Mouse (Mus musculus): Measurements from ENCODE around the gene Sgk1. TPM values are rescaled to one million over a fixed set of nuclear protein-coding genes. Genes with fewer than 3 reads are reported as not detected.

Gene Sgk1
- total RNA-seq, 2 experiments from 2014 or later = 75.5 to 79.8 TPM

DNA sequence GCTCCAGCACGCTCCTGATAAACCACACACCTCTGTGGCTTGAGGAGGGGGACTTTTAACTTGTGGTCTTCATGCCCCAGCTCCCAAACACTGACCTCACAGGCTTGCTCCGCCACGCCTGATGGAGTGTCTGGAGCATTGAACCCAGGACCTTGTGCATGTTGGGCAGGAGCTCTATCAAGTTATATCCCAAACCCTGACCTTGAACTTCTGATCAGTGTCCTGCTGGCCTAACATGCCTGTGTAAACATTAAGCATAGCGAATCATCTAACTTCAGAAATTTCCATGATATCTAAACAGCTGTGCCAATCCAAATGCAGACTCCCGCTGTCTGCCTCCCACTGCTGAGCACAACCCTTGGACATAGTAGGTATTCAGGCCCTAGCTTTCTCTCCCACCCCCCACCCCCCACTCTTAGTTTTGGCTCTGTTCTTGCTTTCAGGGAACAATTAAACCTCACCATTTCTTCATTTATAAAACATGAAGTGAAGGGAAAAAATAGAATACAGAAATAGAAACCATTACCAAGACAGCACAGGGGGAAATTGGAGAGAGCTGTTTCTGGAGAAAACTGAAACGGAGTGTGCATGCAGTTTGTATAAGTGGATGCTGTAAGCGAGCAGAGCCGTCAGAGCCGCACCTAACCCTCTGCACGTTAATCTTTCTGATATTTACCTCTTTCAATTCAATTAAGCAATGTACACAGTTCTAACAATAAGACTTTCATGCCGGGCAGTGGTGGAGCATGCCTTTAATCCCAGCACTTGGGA is 34.5 kb downstream of the Sgk1 start:
- DNase-seq = no peak

DNA sequence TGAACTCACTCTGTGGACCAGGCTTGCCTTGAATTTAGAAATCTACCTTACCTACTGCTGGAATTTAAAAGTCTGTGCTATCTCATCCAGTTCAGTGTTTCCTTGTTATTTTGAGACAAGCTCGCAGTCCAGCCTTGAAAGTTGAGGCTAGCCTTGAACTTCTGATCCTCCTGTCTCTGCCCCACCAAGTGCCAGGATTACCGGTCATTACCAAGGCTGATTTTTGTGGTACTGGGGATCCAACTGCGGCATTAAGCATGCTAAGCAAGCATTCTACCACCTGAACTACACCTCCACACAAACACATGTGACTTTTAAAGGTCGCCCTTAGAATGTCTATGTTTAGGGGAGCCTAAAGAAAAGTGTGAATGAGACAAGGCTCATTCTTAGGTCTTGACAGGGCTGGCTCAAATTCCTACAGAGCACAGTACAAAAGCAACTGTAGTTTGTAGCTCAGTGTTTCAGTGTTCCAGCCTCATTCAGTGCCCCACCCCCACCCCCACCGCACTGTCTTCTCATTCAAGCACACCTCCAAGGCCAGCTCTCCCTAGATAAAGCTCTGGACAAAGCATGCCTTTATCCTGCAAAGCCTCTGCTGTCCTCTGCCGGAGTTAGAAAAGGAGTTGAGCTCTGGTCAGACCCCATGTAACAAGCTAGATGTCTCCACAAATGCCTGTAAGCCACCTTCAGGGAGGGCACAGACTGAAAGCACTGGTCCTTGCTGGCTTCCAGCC is 36.2 kb downstream of the Sgk1 start:
- DNase-seq = no peak

- peak in 1 of 2 experiments; percentile 66 for DNase-seq
Observed at GRCm38 (mm10) chr10:21918750-21919145, 36.8 kb downstream of the Sgk1 start.

DNA sequence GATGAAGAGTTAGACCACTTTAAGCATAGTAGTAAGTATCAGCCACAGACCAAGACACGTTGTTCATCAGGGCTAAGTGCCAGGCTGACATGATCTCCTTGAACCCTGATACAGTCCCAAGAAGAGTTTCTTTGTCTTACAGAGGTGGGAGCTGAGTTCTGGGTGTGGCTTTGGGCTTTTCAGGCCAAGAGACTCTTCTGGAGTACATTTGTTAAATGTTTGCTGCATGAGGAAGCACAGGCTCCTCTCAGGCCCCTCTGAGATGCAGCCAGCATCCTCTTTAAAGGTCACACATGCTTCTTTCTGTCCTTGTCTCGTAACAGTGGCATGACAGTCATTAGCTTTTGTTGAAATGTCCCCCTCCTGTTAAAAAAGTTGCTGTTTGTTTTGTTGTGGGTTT is 38.6 kb downstream of the Sgk1 start:
- DNase-seq = no peak

GRCm38 (mm10) chr10:21922716-21923350 is 40.8 kb downstream of the Sgk1 start:
- DNase-seq = peak in 1 of 2 experiments; percentile 42

DNA sequence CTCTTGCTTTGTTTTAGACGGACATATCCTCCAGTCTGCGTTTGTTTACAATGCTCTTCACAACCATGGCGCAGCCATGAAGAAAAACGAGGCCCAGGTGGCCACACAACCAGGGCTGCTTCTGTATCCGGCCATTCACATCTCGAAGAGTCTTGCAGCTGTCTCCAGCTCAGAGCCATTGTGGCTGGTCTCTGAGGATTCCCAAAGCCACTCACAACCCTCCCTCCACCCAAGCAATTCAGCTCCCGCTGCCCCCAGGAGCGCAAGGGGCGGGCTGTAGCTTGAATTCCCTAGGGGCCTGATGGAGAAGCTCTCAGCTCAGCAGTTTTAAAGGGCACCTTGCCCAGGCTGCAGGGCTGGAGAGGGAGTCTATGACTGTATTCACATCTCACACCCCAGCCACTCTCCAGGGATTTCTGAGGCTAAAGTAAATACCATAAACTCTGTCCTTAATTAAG is 41.5 kb downstream of the Sgk1 start:
- DNase-seq = peak; percentile 70 to 84

- no peak for DNase-seq
Observed at GRCm38 (mm10) chr10:21924051-21924720, 42.2 kb downstream of the Sgk1 start.

DNA sequence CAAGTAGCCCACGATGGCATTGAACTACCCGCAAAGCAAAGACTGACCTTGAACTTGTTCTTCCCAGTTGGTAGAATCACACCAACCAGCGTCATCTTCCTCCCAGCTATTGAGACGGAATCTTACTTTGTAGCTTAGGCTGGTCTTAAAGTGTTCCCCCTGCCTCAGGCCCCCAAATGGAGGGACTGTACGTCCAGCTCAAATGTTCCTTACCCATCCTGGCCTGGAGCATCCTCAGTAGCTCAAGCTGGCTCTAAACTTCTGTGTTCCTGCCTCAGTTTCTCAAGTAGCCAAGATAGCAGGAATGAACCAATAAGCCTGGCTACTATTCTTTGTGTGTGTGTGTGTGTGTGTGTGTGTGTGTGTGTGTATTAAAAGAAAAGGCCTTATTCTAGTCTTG is 45.0 kb downstream of the Sgk1 start:
- no peak for DNase-seq

DNA sequence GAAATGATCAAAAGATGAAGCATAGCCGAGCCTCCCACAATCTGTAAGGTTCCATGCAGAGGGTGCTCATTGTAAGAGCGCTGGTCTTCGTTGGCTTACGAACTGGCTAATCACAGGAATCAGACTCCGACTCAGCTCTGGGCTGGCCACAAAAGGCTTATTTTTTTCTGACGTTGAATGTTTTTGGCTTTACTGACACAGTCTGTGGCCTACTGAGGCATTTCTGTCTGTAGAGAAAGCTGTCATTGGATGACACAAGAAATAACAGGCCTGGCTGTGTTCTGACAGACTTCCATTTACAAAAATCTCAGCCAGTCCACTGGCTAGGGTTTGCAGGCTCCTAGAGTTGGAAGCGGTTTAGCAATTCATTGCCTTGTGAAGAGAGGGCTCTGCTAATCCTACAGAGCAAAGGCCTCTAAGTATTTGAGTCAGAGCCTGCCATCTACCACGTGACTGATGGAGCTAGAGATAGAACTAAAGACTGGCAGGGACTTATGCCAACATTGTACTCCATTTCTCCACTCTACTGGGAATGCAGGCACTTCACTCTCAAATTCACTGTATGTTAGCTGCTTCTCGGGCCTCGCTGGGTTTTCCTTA is 48.9 kb downstream of the Sgk1 start:
- DNase-seq = no peak

- DNase-seq = no peak
Observed at GRCm38 (mm10) chr10:21932791-21933190, 50.8 kb downstream of the Sgk1 start.

DNA sequence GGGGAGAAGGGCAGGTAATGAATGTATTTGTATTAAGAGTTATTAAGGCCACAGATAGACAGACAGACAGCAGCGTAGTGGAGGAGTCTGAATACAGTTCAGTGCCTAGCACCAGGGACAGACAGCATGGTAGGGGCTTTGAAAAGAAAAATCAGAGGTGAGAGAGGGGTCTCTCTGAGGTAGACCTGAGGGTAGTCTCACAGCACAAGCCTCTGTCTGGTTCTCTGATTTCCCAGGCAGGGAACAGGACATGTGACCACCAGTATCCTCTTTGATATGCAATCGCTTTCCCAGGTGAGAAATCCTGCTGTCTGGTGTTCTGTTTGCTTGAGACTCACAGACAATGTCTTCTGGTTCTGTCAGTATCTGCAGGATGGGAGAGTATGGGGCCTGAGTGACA is 52.8 kb downstream of the Sgk1 start:
- DNase-seq = no peak

DNA sequence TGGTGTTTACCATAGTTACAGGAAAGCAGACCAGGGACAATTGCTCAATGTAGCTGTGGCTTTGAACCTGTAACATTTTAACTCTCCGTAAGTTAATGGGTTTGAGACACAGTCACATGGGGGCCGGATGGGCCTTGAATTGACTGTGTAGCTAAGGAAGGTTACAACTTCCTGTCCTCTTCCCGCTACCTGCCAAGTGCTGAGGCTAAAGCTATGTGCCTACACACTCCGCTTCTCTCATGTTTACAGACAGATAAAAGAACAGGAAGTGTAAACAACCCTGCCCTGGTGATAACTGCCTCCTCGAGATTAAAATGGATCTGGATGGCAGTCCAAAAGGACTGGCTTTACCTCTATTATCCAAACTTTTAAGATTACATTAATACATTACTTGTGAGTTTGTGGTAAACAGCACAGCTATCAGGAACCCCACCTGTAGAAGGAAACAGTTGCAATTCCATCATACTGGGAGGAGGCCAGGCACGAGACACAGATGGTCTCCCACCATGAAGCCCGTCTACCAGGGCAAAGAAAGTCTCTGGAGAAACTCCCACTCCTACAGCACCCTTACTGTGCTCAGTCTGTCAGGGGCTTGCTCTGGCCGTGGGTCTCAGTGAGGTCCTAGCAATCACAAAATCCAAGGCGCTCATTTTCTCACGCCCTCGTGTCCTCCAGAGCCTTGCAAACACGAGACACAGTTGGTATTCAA is 54.7 kb downstream of the Sgk1 start:
- no peak for DNase-seq

DNA sequence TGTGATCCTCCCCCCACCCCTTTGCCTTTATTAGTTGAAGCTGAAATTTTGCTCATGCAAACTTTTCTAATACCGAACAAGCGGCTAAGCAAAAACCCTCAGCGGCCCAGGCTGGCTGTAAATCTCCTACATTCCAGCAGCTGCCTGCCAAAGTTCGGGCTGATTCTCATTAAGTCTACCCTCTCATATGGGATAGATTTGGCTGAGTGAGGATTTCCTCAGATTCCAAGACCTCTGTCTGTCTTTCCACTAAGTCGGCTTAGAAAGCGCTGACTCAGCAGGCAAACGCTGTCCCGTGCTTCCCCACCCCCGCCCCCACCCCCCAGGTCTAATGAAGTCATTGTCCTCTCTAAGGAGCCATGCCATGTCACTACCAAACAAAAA is 55.2 kb downstream of the Sgk1 start:
- DNase-seq = peak; percentile 9 to 32

DNA sequence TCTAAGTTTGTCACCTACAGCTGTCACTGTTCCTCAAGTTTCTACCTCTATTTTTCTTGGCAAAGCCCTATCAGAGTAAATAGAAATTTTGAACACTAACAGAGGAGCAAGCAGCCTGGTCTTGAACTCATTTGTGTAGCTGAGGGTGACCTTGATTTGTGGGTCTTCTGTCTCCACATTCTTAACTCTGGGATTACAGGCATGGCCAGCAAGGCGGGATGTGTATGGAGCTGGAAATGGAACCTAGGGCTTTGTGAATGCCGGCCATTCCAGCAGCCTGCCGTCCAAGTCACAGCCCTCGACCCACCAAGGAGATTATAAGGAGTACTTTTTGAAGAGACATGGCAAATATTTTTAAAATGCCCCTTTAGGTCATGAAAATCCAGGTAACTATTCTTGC is 56.2 kb downstream of the Sgk1 start:
- DNase-seq = no peak

GRCm38 (mm10) chr10:21941235-21941634 is 59.3 kb downstream of the Sgk1 start:
- no peak for DNase-seq

GRCm38 (mm10) chr10:21943145-21943700 is 61.2 kb downstream of the Sgk1 start:
- no peak for DNase-seq

- no peak for DNase-seq
Observed at GRCm38 (mm10) chr10:21945195-21945594, 63.2 kb downstream of the Sgk1 start.

DNA sequence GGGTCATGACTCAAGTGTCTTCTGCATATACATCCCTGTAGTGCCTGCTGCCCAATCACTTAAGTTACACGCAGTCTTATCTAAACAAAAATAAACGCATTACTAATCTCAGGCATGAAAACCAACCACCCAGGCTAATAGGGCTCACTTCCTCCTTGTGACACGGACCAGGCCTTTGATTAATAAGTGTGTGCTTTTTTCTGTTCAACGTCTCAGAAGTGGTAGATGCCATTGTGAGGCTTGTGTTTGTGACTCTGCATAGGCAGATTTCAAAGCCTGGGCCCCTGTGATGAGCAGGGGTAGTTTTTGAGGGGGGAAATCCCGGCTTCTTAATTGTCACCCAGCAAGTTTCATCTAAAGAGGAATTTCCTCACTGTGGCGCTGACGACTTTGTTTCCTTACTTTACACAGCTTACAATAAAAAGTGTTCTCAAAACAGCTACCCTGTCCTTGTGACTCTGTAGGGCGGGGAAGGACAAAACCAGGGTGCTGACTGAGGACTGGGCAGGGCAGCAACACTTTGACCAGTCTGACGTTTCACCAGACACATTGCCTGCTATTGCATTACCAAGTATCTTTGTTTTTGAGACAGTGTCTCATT is 64.9 kb downstream of the Sgk1 start:
- peak in 1 of 2 experiments; percentile 20 for DNase-seq

DNA sequence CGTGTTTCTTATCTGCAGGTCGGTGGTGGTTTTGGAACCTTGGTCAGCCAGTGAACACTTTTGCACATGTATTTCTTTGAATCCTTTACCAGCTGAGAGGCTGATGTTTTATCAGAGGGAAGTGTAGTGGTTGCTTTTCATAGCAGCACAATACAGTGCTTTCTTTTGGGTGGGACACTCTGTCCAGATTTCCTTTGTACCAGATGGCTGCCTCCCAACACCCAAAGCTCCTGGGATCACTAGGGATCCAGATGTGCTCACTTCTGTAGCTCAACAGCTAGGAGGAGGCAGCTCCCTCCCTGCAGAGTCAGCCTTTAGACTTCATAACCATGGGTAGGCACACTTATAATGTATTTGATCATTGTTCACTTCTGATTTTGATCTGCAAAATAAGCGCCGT is 70.5 kb downstream of the Sgk1 start:
- peak; percentile 63 to 89 for DNase-seq

- no peak for DNase-seq
Observed at GRCm38 (mm10) chr10:21961111-21961510, 79.1 kb downstream of the Sgk1 start.

DNA sequence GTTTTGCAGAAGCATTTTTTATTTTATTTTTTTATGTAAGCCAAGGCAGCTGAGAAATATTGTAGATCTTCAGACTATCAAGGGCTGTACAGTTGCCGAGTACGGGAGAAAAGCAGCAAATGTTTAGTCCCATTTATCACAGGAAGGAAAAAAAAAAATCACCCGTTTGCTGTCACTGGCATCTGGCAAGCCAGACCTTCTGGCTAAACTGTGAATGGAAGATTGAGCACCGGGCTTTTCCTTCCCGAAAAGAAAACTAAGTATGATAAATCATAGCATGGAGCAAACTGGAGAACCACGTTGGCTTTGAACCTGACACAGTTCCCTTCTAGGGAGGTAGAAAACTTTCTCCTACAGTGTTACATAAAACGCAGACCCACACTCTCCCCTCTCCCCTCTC is 81.0 kb downstream of the Sgk1 start:
- no peak for DNase-seq

Measured in heart, adult 18-20 months (tissue).